Mouse (Mus musculus): ENCODE measurements at regions not wholly inside any gene's neighbourhood (a gene's known extent, or its start where the extent isn't known, plus 50 kb on each side); places are given as distances from the start of the nearest gene placed in this dataset.
A peak's percentile ranks its signal among the peaks of the same experiment; 100 is the strongest.

DNA sequence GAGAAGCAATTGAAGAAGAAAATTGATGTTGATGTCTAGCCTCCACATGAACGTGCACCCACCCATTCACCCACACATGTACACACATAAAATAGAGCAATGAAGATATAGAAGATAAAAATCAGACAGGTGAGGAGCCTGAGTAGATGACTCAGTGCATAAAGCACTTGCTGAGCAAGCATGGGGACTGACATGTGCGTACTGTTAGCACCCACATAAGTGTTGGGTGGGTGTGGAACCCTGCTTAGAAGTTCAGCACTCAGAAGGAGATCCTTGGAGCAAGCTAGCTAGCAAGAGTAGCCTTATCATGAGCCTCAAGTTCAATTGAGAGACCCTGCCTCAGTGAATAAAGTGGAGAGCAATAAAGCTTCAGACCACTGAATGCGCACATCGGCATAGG is 305.7 kb upstream of the Adamts9 start:
- DNase-seq, result no peak

DNA sequence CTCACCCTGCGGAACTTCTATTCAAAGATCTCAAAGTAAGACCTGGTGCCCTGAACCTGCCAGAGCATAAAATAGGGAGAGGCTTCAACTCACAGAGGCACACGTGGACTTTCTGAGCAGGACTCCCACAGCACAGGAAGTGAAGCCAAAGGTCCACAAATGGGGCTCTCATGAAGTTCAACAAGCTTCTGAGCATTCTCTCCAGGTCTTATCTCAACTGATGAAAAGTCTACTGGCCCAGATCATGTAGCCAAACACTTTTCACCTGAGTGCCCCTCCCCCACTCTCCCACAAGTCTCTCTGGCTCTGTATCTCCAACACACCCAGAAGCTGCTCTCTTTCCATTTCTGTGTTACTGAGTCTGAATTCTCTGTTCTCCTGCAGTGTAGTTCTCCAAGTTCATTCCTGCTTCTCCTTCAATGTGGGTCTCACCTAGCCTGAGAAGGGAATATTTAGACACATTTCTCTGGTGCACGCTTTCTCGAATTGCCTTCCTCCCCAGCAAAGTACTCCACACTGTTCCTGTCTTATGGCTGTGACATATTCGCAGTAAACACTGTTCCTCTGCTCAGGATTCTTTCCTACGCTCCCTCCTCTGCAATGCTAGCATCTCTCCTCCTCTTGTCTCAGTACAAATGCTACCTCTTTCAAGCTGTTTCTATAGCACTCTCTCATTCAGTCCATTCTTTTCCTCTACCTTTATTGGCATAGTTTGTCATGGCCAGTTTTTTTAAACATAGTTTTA is 303.4 kb upstream of the Adamts9 start:
- peak; percentile 24 to 47 for DNase-seq

DNA sequence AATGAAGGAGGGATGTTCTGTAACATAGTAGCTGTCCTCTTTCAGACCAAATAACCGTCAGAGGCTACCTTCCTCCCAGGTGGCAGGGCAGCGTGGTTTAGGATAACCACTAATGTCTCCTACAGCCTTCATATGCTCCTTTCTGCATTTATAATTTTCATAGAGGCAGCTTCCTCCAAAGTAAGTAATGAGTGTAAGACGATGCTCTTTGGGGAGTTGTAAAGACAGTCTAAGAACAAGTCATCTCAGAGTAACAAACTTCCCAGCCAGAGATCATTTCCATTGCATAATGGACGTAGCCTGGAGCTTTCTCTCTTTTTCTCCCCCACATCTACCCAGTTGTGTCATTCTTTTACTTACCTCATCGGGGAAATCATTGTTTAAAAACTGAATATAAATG is 292.3 kb upstream of the Adamts9 start:
- no peak for DNase-seq

DNA sequence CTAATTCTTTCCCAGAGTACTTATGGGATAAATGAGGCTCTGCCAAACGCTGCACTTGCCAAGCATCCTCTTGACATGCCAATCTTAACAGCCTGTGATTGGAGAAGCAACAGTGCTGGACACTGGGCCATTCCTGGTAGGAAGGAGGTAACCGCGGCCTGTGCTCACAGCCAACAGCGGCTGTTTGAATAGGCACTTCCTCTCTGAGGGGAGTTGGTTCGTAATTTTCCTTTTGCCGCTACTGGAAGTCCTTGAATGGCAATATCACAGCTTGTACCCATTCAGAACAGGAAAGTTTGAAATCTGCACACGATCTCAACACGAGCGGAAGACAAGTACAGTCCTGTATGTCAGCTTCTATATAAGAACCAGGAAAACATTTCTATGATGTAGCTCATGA is 289.3 kb upstream of the Adamts9 start:
- DNase-seq, result peak; percentile 60 to 74

DNA sequence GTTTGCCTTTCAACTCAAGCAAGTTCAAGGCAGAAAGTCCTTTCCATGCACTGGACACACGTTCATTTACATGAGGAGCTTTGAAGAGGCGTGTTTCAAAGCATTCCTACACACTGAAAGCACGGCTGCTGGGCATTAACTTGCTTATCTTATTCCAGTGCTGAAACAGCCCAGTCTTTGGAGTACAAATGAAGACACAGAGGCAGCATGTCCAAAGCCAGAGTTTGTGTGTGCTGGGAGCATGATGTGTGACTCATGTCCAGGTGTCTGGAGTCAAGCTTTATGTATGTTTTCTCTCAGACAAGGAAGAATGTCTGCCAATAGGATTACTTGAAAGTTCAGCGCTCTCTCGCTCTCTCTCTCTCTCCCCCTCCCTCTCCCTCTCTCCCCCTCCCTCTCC is 287.2 kb upstream of the Adamts9 start:
- no peak for DNase-seq

DNA sequence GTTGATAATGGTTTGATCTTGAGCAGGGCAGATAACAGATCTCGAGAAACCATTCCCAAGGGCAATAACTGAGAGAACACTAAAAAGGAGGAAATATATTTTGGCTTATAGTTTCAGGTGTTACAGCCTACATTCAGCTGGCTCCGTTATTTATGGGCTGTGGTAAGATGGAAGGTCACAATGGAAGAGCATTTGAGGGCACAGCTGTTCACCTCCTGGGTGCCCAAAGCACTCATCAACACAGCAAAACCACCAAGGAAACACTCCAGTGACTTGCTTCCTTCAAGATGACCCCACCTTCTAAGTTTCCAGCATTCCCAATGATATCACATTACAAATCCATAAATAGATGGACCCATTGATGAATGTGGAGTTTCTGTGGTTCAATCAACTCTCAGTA is 286.0 kb upstream of the Adamts9 start:
- DNase-seq, result no peak

DNA sequence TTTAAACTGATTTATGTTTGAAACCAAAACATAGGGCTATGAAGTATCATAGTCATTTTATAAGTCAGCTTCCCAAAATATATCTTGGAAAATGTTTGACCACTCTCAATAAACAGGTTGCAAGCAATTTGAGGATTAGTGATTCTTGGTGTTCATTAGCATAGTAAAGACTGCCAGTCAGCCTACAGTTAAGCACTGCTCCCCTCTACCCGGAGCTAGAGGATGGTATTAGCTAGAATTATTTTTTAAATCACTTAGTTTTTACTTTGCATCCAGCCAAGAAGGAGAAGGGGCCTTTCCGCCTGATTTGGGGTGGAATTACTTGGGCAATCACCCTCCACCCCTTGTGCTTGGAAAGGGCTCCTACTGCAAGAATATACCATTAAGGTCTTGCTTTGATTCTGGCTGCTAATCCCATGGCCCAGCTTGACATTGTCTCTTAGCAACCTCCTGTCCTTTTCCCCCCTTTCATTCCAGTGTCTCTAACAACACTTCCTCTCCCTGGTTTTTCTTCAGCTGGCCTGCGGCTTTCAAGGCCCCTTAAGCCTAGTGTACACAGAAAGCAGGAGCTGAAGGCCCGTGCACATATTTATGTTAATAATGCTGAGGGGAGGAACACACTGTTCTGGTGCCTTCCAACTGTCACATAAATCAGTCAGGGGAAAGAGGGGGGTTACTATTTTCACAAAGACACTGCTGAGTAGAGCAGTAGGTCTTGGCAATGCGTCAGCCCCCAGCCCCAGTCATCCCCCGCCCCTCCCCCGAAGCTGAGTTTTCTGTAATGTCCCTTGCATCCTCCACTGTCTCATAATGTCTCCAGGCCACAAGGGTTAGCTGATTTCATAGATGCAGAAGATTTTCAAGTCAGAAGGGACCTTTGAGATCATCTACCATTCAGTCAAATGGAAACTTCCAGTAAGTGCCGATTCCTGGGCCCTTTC is 280.6 kb upstream of the Adamts9 start:
- peak; percentile 41 to 58 for DNase-seq

DNA sequence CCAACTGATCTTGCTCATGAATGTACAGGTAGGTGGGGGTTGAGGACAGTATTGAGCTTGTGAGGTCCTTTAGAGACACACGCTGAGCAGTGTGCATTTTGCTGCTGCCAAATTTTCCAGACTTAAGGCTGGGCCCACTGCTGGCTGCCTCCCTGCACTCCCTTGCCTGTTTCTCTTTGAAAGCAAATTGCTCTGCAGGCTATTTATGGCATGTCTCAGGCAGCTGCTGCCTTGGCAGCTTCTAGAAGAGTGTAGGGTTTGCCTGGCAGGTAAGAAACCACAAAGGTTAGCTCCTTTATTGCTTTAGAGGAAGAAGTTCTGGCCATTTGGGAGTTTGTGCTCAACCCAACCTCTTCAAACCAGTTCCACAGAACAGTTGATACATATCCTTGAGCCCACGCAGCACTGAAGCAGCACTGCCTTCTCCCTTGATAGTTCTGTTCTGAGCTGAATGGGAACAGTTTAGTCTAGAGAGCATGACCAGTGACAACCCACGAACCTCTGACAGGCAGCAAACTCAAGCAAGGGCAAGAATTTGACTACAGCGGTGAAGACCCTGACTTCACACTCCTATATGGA is 274.8 kb upstream of the Adamts9 start:
- no peak for DNase-seq

DNA sequence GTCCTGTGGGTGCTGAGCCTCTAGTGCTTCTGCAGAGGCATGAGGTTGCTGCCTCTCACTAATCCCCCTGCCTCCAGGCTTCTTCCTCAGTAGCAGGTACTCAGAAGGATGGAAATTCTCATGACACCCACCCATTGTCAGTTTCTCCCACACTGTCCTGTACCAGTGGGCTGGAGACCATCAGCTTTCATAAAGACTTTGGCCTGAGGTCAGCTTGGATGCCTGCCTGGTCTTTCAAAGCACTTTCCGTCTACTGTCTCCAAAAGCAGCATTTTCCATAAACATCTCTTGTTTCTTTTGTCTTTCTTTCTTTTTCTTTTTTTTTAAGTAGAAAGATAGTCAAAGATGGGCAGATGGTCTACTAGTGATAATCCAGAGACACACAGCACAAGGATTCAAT is 257.6 kb upstream of the Adamts9 start:
- peak in 1 of 2 experiments; percentile 13 for DNase-seq

DNA sequence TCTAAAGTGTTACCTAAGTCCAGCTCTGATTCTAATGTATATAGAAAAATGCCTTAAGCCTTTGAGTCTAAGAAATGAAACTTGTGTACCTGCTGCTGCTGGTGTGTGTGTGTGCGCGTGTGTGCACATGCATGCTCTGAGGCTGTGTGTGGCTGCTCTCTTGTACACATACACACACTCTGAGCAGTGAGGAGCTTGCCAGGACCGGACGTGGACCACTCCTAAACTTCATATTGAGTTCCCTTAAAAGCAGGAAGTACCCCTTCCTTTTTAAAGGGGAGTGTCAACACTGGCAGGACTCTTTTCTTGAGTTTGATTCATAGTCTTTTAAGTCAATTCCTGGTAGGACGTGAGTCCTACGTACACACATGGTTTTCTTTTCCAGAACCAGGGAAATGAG is 251.4 kb upstream of the Adamts9 start:
- peak in 1 of 2 experiments; percentile 19 for DNase-seq

DNA sequence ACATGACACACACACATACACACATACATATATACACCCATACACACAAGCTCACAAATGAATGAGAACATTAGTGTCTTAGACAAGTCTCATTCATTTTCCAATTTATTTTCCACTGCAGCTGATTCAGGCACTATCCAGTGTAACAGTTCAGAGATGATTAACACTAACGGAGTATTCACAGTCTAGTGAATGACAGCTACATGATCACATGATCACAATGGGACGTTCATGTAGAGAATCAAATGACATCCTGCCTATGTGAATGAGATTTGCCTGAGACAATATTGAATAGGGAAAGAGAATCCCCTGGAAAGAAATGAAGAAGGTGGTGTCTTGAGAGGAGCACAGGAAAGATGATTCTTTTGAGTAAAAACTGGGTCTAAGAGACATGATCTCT is 249.7 kb upstream of the Adamts9 start:
- no peak for DNase-seq

DNA sequence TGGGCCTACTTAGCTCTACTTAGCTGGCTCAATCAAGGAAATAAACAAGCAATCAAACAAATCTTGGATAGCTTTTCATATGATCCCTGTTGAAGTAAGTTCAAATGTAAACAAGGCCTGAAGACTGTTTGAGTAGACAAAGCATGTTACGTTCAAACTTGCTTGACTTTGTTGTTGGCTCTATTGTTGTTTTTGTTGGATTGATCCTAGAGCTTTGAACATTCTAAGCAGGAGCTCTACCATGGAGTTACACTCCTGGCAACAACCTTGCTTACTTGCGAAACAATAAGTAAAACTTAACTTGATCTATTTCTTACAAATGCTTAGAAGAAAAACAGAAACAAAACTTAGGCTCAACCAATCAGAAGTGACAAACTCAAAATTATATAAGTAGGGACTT is 247.7 kb upstream of the Adamts9 start:
- no peak for DNase-seq

DNA sequence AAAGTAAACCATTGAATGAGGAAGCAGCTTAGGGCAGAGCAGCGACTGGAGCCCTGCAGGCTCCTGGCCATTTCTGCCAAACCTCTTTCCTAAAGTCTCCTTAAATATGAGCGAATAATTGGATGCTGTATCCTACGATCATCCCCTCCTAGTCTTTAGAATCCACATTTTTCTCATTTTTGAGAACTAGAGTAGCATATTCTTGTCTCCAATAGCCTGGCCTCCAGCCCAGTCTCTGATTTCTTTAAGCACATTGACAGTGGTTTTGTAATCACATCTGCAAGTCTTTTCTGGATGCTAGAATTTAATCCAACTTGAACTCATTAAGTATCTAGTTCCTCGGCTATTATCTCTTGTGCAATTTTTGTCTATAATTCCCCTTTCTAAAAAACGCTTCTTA is 225.2 kb upstream of the Adamts9 start:
- DNase-seq, result peak in 1 of 2 experiments; percentile 21

DNA sequence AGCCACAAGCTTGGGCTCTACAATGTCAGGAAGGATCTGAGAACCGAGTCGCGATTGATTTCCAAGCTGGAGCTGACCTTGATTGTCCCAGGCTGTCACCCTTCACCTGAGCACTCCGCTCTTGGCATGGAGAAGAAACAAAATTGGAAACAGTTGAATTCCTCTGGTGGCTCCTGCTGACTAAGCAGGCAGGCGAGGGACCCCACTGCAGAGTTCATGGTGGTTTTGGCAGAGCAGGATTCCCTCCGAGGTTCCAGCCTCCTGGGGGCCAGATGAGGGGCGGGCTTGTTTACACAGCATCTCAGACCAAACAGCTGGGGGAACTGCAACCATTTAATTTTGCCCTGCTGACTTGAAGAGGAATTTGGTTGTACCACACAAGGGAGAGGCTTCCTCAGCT is 224.0 kb upstream of the Adamts9 start:
- no peak for DNase-seq

DNA sequence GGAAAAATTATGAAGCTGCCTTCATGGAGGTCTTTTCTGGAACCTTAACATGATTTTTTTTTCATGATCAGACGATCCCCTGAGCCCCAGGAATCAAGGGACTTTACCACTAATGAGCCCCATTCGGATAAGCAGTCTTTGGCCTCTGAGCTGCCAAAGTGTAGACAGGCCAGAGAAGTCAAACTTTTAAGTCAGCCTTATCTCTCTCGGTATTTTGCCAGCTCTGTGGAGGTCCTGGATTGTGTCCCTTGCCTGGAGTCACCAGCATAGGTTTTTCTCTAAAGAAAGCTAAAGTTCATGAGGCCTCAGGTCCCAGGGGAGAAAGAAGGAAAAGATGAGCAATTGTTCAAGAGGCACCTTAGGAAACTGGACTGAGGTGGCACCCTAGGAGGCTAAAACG is 222.7 kb upstream of the Adamts9 start:
- DNase-seq, result no peak

DNA sequence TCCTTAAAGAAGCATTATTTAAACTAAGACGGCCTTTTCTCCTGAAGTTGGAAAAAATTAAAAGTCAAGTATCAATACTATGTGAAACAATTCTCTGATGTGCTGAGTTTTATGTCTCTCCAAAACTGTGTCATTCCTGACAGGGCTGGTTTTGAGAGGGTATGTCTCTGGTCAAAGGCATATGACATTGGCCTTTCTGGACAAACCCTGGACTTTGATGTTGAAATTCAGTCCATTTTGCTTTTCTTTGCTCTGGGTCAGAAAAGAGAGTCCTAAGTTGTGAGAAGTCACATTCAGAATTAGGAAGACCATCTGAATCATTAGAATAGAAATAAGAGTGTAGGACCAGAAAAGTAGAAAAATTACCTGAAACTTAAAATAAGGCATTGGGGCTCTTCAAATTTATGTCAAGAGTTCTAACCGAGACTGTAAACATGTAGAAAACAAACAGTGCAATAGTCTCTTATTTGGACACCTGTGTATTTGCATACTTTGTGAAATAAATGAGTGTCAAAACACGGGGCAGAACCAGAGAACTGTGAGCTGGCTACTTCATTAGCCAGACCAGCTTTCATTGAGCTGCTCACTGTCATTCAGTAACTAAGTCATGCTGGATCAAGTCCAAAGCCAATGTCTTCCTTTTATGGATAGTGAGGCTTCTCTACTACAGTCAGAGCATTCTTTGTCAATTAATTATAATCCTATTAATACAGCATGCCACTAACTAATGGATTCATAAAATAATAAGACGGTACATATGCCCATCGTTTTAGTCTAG is 209.3 kb upstream of the Adamts9 start:
- DNase-seq, result no peak

DNA sequence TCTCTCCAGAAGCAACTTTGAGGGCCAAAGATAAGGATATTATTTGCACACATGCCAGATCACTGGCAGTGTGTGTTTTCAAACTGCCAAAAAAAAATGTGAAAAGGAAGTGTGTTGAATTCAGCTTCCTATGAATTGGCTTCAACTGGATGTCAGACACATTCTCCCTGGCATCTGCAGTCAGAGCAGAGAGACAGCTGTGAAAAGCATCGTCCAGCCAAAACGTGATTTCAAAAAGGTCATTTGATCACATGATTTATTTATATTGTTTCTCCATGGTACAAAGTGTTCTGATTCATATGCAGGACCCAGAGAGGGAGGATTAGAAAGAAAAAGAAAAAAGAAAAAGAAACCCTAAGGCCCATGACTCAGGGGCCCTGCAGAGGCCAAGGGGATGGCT is 207.2 kb upstream of the Adamts9 start:
- peak; percentile 28 to 60 for DNase-seq

DNA sequence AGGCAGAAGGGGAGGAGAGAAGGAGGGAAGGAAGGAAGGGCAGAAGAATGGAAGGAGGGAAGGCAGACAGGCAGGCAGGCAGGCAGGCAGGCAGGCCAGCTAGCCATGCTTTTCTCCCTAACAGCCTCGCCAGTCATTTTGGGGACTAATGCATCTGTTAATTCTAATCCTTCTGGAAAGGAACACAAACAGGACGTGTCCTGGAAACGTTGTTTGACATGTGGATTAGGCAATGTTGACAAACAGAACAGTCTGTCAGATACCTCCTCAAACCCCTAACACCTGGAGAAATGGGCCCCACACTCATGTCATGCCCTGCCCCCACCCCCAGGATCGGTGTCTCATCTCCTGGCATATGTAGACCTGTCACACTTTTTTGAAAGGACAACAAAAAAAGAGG is 206.7 kb upstream of the Adamts9 start:
- peak; percentile 11 to 28 for DNase-seq

DNA sequence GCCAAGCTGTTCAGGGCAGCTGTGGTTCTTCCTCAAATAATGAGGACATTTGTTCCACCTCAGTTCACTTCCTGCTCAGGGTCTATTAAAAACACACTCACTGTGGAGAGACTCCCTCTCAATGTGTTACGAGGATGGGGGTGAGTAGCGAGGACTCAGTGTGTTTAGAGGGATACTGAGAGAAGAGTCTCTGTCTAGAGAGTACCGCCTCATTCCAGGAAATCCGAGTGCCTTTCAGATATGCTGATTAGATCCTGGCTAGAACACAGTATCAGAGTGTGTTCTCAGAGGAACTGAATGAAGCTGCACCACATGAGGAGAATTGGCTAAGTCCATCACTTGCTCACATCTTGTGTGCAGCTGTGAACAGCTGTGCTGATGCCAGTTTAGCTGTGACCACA is 197.0 kb upstream of the Adamts9 start:
- DNase-seq, result no peak

DNA sequence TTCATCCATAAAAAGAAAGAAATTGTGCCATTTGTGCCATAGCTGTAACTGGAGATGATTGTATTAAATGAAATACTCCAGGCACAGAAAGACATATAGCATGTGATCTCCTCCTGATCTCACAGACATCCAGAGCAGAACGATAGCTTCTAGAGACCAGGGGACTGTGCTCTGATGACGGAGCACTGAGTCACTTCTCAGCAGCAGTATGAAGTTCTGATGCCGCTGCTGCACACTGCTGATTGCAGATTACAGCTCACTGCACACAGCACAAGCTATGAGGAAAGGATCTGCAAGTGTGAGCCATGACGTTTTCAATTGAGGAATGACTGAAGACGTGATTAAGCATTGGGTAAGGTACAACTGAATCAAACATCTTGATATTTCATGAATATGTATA is 190.6 kb upstream of the Adamts9 start:
- no peak for DNase-seq

DNA sequence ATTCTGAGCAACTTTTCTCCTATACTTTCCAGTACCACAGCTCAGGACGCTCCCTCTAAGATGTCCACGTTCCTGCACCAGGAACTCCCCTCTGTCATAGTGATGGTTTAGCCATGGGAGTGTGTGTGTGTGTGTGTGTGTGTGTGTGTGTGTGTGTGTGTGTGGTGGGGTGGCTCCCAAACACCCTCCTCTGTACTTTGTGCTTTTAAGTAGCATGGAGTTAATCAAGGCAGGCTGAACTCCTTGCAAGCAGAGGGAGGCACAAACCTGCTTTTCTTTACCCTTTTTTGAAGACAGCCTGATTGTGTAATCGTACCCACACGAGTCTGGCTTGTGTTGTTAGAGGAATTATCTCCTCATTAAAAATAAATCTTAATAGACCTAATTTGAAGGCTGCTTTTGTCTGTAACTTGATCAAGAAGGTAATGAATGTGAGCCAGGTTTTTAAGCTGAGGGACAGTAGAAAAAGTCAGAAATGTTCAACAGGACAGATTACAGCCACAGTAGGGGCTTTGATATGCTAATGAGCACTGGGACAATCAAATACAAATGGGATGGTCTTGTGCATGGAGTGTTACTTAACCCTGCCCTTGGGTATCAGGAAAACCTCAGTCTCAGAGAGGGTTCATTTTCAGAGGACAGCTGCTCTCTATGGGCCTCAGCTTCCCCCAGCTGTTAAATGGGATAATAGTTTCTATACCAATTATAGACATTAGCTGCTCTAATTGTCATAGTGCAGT is 187.8 kb upstream of the Adamts9 start:
- DNase-seq, result no peak

DNA sequence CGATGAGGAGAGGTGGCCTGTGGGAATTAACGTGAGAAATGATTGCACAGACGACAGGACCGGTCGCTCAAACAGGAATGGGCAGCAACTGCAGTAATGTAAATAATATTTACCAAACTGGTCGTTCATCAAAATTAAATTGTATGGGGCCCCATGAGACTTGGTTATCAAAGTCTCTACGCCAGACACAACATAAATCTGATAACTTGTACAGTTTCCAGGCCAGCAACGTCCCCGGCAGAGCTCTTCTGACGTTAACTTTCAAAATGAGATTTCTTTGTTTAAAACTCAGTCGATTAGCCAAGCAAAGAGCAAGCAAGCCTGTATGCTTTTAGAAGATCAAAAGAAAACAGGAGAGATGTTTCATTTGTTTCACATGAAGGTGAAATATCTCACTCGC is 176.2 kb upstream of the Adamts9 start:
- DNase-seq, result no peak

Data from lung, adult 18-20 months (tissue).